Mouse (Mus musculus) liver, embryonic 14.5 days (tissue): ENCODE measurements around the gene Irf2bp2. TPM values are rescaled to one million over a fixed set of nuclear protein-coding genes. Genes with fewer than 3 reads are reported as not detected.

ENCODE experiments used
- ATAC-seq: fragments of 200-750 bp; cut with Nextera tagmentation; 2 replicates; pipeline ENCODE4 v1.8.0; 2017; ENCODE audit warnings: moderate number of reproducible peaks, mild to moderate bottlenecking, moderate library complexity; ENCODE audit not compliant: insufficient read depth
- DNase-seq, 3 experiments: peaks; one replicate each; pipeline ENCODE4 v3.0.0-alpha.2; 2012 to 2013; ENCODE audit warnings: low read depth in 3 of 3, low spot score in 3 of 3
- H3K27ac ChIP-seq: fragments of 300-500 bp; sonication (generic); 2 replicates; pipeline ENCODE4 v1.5.1; 2014; ENCODE audit warnings: moderate library complexity, mild to moderate bottlenecking, control low read depth, inconsistent platforms
- H3K27me3 ChIP-seq: fragments of 300-500 bp; sonication (generic); 2 replicates; pipeline ENCODE4 v1.6.1; 2014; ENCODE audit warnings: mild to moderate bottlenecking, low read length, moderate library complexity; ENCODE audit not compliant: control insufficient read depth, insufficient read depth
- H3K36me3 ChIP-seq: fragments of 300-500 bp; sonication (generic); replicated peaks from 2 replicates; pipeline ENCODE4 v1.6.1; 2014; ENCODE audit warnings: low read depth; ENCODE audit not compliant: control insufficient read depth, insufficient read depth
- H3K4me1 ChIP-seq, 2 experiments: fragments of 200-500 bp in 1 of 2; fragments of 300-500 bp in 1 of 2; sonication (generic) in 1 of 2; replicated peaks; 2 replicates each; pipeline ENCODE4 v1.6.1; 2012 to 2014; ENCODE audit warnings: antibody characterized with exemption in 1 of 2, inconsistent platforms in 1 of 2, low read length in 1 of 2; ENCODE audit not compliant: control insufficient read depth in 2 of 2, insufficient read depth in 2 of 2
- H3K4me2 ChIP-seq: fragments of 300-500 bp; sonication (generic); 2 replicates; pipeline ENCODE4 v1.6.1; 2014; ENCODE audit warnings: low read depth, mild to moderate bottlenecking, control low read depth, moderate library complexity
- H3K4me3 ChIP-seq, 2 experiments: fragments of 200-500 bp in 1 of 2; fragments of 300-500 bp in 1 of 2; sonication (generic) in 1 of 2; 2 replicates each; pipeline ENCODE4 v1.5.1; 2012 to 2014; ENCODE audit warnings: low read depth in 2 of 2, low read length in 2 of 2, mild to moderate bottlenecking in 2 of 2, control low read depth in 1 of 2, inconsistent platforms in 1 of 2, moderate library complexity in 1 of 2; ENCODE audit not compliant: insufficient read depth in 1 of 2
- H3K9ac ChIP-seq: fragments of 300-500 bp; sonication (generic); replicated peaks from 2 replicates; pipeline ENCODE4 v1.6.1; 2014; ENCODE audit warnings: mild to moderate bottlenecking, control low read depth, moderate library complexity
- H3K9me3 ChIP-seq: fragments of 300-500 bp; sonication (generic); 2 replicates; pipeline ENCODE4 v1.6.1; 2016; ENCODE audit warnings: low read length, mixed read lengths; ENCODE audit not compliant: control insufficient read depth
- CTCF ChIP-seq: IDR thresholded peaks from 2 replicates; pipeline ENCODE4 v1.5.1; 2016; ENCODE audit warnings: antibody characterized with exemption, low read depth, control low read depth
- EP300 ChIP-seq: IDR thresholded peaks from 2 replicates; pipeline ENCODE4 v1.6.1; 2016; ENCODE audit warnings: antibody characterized with exemption, low read depth
- WGBS: fragments of 180-500 bp; shearing (Covaris S2); extraction: QIAGEN DNeasy Blood & Tissue Kit; methylation state at CpG from one replicate; pipeline ENCODE4 v1.1.7; 2014; ENCODE audit not compliant: insufficient replicate concordance; 5-methylcytosine and 5-hydroxymethylcytosine counted together
- polyA plus RNA-seq, 2 experiments: library from polyadenylated mRNA; depleted of rRNA in 1 of 2; stranded (reverse) in 1 of 2; unstranded in 1 of 2; fragments of >200 nt; fragmentation: Nextera tagmentation in 1 of 2; extraction: Ambion mirVana in 1 of 2; gene quantifications; 2 replicates each; pipeline versions ENCODE4 v1.2.1 to v1.2.3; 2012 to 2014

Gene Irf2bp2
- polyA plus RNA-seq, 2 experiments = 2.8 to 10.9 TPM

- Histone ChIP-seq H3K9ac (no peak overlapping the region), H3K4me1 (peaks cover 0 to 40% of the 10 kb centered on the region in 2 experiments), H3K4me2 (no peak overlapping the region), H3K4me3 (no peak overlapping the region), H3K36me3 (no peaks in the 10 kb centered on the region), H3K27me3 (no peaks in the 10 kb centered on the region), H3K9me3 (no peaks in the 10 kb centered on the region), H3K27ac (peak overlapping the region; percentile 46)
- WGBS = 53% methylated on average over 8 of the region's 8 CpGs
- peak; percentile 68 for ATAC-seq
- no peak for TF ChIP-seq EP300
- no peak for TF ChIP-seq CTCF
- no peak for DNase-seq
Measured at GRCm38 (mm10) chr8:126614062-126614739, 20.4 kb upstream of the Irf2bp2 start.

DNA sequence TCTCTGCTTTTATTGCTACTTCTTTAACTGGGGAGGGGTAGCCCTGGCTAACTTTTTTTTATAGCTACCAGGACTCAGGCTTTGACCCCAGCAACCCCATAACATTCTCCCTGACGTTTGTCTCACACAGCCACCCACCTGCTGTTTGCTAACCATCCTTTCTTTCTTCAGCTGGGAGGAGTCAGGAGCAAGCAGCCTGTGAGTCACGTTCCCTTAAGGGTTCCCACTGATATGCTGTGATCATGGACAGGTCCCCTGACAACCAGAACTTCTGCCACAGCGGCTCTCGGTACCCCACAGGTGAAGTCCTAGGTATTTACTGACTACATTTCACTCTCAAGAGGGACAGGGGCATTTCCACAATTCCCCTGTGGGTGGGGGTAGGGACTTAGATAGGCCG lies 19.4 kb upstream of the Irf2bp2 start:
- H3K4me3 ChIP-seq = no peak overlapping the region
- H3K9me3 ChIP-seq = no peaks in the 10 kb centered on the region
- ATAC-seq = no peak
- 51% methylated on average over 5 of the region's 5 CpGs for WGBS
- TF ChIP-seq EP300 (no peak), CTCF (no peak)
- H3K27ac ChIP-seq = no peak overlapping the region
- no peak for DNase-seq
- H3K4me2 ChIP-seq = no peak overlapping the region
- peaks cover 2 to 45% of the 10 kb centered on the region in 2 experiments for H3K4me1 ChIP-seq
- no peaks in the 10 kb centered on the region for H3K36me3 ChIP-seq
- no peak overlapping the region for H3K9ac ChIP-seq
- no peaks in the 10 kb centered on the region for H3K27me3 ChIP-seq

- Histone ChIP-seq H3K9me3 (no peaks in the 10 kb centered on the region), H3K4me1 (peaks cover 2 to 45% of the 10 kb centered on the region in 2 experiments), H3K4me3 (no peak overlapping the region), H3K36me3 (no peaks in the 10 kb centered on the region), H3K27ac (no peak overlapping the region), H3K9ac (no peak overlapping the region), H3K4me2 (no peak overlapping the region), H3K27me3 (no peaks in the 10 kb centered on the region)
- DNase-seq = no peak
- TF ChIP-seq CTCF (no peak), EP300 (no peak)
- WGBS = 68% methylated on average over 3 of the region's 3 CpGs
- ATAC-seq = no peak
Measured at GRCm38 (mm10) chr8:126612739-126613138, 19.0 kb upstream of the Irf2bp2 start.

- Histone ChIP-seq H3K27ac (no peak overlapping the region), H3K4me2 (no peak overlapping the region), H3K9ac (no peak overlapping the region), H3K27me3 (no peaks in the 10 kb centered on the region), H3K36me3 (no peaks in the 10 kb centered on the region), H3K4me3 (no peak overlapping the region), H3K4me1 (peaks cover 2 to 39% of the 10 kb centered on the region in 2 experiments; a peak in 3 of 4 replicates), H3K9me3 (no peaks in the 10 kb centered on the region)
- no peak for TF ChIP-seq EP300
- TF ChIP-seq CTCF = no peak
- WGBS = 15% methylated on average over 3 of the region's 3 CpGs
- DNase-seq (no peak), ATAC-seq (no peak)
Measured at GRCm38 (mm10) chr8:126610713-126611112, 16.9 kb upstream of the Irf2bp2 start.

DNA sequence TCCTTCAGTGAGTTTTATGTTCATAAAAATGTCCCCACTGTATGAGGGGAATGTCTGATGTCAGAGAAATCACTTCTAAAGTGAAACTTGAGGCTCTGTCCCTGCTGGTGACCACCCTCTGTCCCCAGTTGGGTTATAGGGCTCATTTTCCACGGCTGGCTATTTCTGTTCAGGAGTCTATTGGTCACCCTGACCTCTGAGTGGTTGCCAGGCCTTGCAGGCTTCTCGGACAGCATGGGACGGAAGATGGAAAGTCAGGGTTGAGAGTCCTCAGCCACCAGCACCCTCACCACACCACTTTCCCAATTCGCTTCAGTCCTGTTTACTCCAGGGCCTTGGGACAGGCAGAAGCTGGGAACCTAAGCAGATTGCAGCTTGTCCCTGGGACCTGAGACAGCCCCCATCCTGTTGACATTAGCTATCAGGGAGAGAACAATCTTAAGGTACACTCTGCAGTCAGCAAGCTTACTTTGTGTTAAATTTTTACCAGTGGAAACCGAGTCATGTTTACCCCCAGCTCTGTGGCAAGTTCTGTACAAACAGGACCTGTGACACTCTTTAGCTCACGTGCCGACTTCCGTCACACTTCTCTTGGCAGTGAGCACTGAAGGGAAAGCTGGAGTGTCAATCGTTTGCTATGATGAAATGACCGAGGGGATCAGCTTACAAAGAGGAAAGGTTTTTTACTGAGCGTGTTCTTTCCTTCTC lies 15.9 kb upstream of the Irf2bp2 start:
- Histone ChIP-seq H3K4me3 (no peak overlapping the region), H3K27ac (no peak overlapping the region), H3K27me3 (no peaks in the 10 kb centered on the region), H3K4me1 (peaks cover 2 to 29% of the 10 kb centered on the region in 2 experiments; a peak in 3 of 4 replicates), H3K4me2 (no peak overlapping the region), H3K36me3 (no peaks in the 10 kb centered on the region), H3K9ac (no peak overlapping the region), H3K9me3 (no peaks in the 10 kb centered on the region)
- 64% methylated on average over 11 of the region's 11 CpGs for WGBS
- ATAC-seq (peak; percentile 36; the same call in 1 of the 2 replicates), DNase-seq (no peak)
- TF ChIP-seq EP300 = no peak
- no peak for TF ChIP-seq CTCF
